Mouse (Mus musculus) thymus, adult 2 months (tissue): Measurements from ENCODE around the gene Ccdc9b.

Experiments used
- CTCF ChIP-seq: fragments of 200-500 bp; IDR thresholded peaks from 2 replicates; pipeline ENCODE4 v1.5.1; 2012; ENCODE audit warnings: mild to moderate bottlenecking, control low read depth, low read length, moderate library complexity, borderline replicate concordance; ENCODE audit not compliant: control insufficient read depth, poor library complexity, insufficient read depth; ENCODE audit errors: extremely low read depth
- POLR2A ChIP-seq: fragments of 200-500 bp; IDR thresholded peaks from 2 replicates; pipeline ENCODE4 v1.6.1; 2012; ENCODE audit warnings: mild to moderate bottlenecking, low read length, control low read depth, moderate library complexity; ENCODE audit not compliant: control insufficient read depth, poor library complexity, insufficient read depth; ENCODE audit errors: extremely low read depth

- TF ChIP-seq POLR2A (no peak), CTCF (no peak)
These were observed 17.8 kb downstream of the Ccdc9b start for GRCm38 (mm10) chr2:118744621-118745020.
